Mouse (Mus musculus): ENCODE results near the gene Tbk1.

GRCm38 (mm10) chr10:121585791-121586642, 570 bp downstream of the Tbk1 start:
- TF ChIP-seq CTCF (IDR thresholded peaks at IDR 0.05) (no peak), EP300 (IDR thresholded peaks at IDR 0.05) (no peak)

Measured in lung, postnatal 0 days (tissue).